Mouse (Mus musculus) embryo, embryonic 9.5 days (tissue): ENCODE results near the gene Zfp664.

Experiments used
- DNase-seq: peaks from one replicate; pipeline ENCODE4 v3.0.0-alpha.2; 2017; ENCODE audit errors: extremely low spot score

Zfp664 gene

GRCm38 (mm10) chr5:124922356-124923352 lies 60.2 kb downstream of the Zfp664 start:
- no peak for DNase-seq

GRCm38 (mm10) chr5:124929425-124930054 lies 67.0 kb downstream of the Zfp664 start:
- no peak for DNase-seq

GRCm38 (mm10) chr5:124930055-124930439 lies 67.6 kb downstream of the Zfp664 start:
- peak; percentile 75 for DNase-seq

- no peak for DNase-seq
These were observed 68.1 kb downstream of the Zfp664 start for GRCm38 (mm10) chr5:124930603-124931002.

GRCm38 (mm10) chr5:124931076-124931475 lies 68.6 kb downstream of the Zfp664 start:
- DNase-seq, result peak; percentile 51

- no peak for DNase-seq
These were observed 72.1 kb downstream of the Zfp664 start for GRCm38 (mm10) chr5:124934558-124934957.

- no peak for DNase-seq
These were observed 80.8 kb downstream of the Zfp664 start for GRCm38 (mm10) chr5:124943181-124943792.

GRCm38 (mm10) chr5:124943793-124944383 lies 81.4 kb downstream of the Zfp664 start:
- DNase-seq, result peak; percentile 26

- DNase-seq, result no peak
These were observed 81.9 kb downstream of the Zfp664 start for GRCm38 (mm10) chr5:124944384-124944783.

GRCm38 (mm10) chr5:124945046-124945445 lies 82.6 kb downstream of the Zfp664 start:
- DNase-seq, result no peak

GRCm38 (mm10) chr5:124950623-124951278 lies 88.3 kb downstream of the Zfp664 start:
- no peak for DNase-seq

GRCm38 (mm10) chr5:124951333-124951732 lies 88.8 kb downstream of the Zfp664 start:
- no peak for DNase-seq
